Mouse (Mus musculus) midbrain, postnatal 0 days (tissue): Measurements from ENCODE around the gene B430306N03Rik. TPM values are rescaled to one million over a fixed set of nuclear protein-coding genes. Genes with fewer than 3 reads are reported as not detected.

Source experiments
- ATAC-seq: fragments of 200-750 bp; cut with Nextera tagmentation; 2 replicates; pipeline ENCODE4 v1.8.0; 2017; ENCODE audit warnings: moderate number of reproducible peaks, mild to moderate bottlenecking, moderate TSS enrichment, moderate library complexity; ENCODE audit not compliant: low FRiP score
- DNase-seq: peaks from one replicate; pipeline ENCODE4 v3.0.0-alpha.2; 2015; ENCODE audit warnings: low spot score
- H3K27ac ChIP-seq: fragments of 300-500 bp; sonication (generic); 2 replicates; pipeline ENCODE4 v1.5.1; 2014; ENCODE audit warnings: low read depth, mild to moderate bottlenecking, low read length, mixed read lengths
- H3K27me3 ChIP-seq: fragments of 300-500 bp; sonication (generic); 2 replicates; pipeline ENCODE4 v1.6.1; 2014; ENCODE audit warnings: low read length, control low read depth, mixed read lengths; ENCODE audit not compliant: insufficient read depth
- H3K36me3 ChIP-seq: fragments of 300-500 bp; sonication (generic); 2 replicates; pipeline ENCODE4 v1.6.1; 2014; ENCODE audit warnings: low read length, control low read depth, mixed read lengths; ENCODE audit not compliant: insufficient read depth
- H3K4me1 ChIP-seq: fragments of 300-500 bp; sonication (generic); 2 replicates; pipeline ENCODE4 v1.6.1; 2014; ENCODE audit warnings: mild to moderate bottlenecking, control low read depth, antibody characterized with exemption, low read length, mixed read lengths; ENCODE audit not compliant: insufficient read depth
- H3K4me2 ChIP-seq: fragments of 300-500 bp; sonication (generic); 2 replicates; pipeline ENCODE4 v1.6.1; 2014; ENCODE audit warnings: low read depth, mild to moderate bottlenecking, low read length, mixed read lengths; ENCODE audit not compliant: poor library complexity, severe bottlenecking
- H3K4me3 ChIP-seq: fragments of 300-500 bp; sonication (generic); 2 replicates; pipeline ENCODE4 v1.5.1; 2014; ENCODE audit warnings: low read depth, mild to moderate bottlenecking, low read length, moderate library complexity
- H3K9ac ChIP-seq: fragments of 300-500 bp; sonication (generic); replicated peaks from 2 replicates; pipeline ENCODE4 v1.6.1; 2014; ENCODE audit warnings: mild to moderate bottlenecking, low read length, moderate library complexity, mixed read lengths; ENCODE audit not compliant: poor library complexity, severe bottlenecking
- H3K9me3 ChIP-seq: fragments of 300-500 bp; sonication (generic); 2 replicates; pipeline ENCODE4 v1.6.1; 2016; ENCODE audit warnings: low read length, control low read depth
- CTCF ChIP-seq: IDR thresholded peaks from 2 replicates; pipeline ENCODE4 v1.5.1; 2016; ENCODE audit warnings: antibody characterized with exemption, mild to moderate bottlenecking
- WGBS: fragments of 180-500 bp; shearing (Covaris S2); extraction: QIAGEN DNeasy Blood & Tissue Kit; methylation state at CpG from one replicate; pipeline ENCODE4 v1.1.7; 2014; 5-methylcytosine and 5-hydroxymethylcytosine counted together
- polyA plus RNA-seq: library from polyadenylated mRNA; unstranded; fragments of >200 nt; fragmentation: Nextera tagmentation; extraction: Ambion mirVana; gene quantifications from 2 replicates; pipeline ENCODE4 v1.2.1, GENCODE M21; 2015
- total RNA-seq: library from RNA; depleted of rRNA; stranded (reverse); fragments of >200 nt; gene quantifications from 2 replicates; pipeline ENCODE4 v1.2.3, GENCODE M21; 2014

Gene B430306N03Rik
- total and polyA plus RNA-seq, 2 experiments from 2014 or later: 0.10 to 0.16 TPM

DNA sequence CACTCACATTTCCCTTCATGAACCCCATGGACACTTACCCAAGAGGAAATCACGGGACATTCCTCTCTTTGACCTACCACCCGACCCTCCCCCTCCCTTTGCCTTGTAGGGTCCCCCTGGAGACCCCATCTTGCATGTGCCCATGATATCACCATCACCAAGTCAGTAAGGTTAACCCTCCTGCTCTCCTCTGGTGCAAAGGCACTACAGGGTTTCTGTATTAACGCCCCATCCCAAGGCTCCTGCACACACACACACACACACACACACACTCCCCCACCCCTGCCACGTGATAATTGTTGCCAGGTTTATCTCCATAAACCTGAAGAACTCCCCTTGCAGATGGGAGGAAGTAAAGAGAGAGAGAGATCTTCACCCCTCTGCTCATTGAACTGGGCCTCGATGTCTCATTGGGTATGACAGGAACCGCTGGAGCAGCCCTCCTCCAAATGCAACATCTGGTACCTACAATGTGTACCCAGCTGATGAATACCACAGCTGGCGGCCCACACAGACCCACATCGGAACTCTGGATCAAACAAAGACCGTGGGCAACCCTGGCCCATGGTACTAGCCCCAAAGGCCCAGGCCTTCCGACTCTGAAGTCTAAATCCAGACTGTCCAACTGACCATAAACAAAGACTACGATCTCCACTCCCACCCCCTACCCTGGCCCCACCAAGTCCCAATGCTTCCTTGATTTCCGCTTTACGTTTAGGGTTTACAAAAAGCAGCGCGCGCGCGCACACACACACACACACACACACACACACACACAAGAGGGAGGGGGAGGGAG lies 34.8 kb upstream of the B430306N03Rik start:
- no peak overlapping the region; the same call in 1 of the 2 replicates for H3K9ac ChIP-seq
- ATAC-seq: no peak

DNA sequence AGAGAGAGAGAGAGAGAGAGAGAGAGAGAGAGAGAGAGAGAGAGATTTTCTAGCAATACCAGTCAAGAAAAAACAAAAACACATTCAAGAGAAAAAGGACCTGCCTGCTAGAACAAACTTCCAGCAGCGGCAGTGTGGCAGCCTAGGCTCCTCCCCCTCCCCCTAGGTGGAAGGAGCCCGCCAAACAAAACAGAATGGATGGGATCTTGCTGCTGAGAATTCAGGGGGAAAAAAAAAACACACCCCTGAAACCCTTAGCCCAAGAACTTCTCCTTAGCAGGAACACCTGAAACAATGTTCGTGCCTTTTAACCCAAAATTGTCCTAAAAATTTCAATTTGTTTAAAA lies 34.2 kb upstream of the B430306N03Rik start:
- H3K4me1 ChIP-seq: no peaks in the 10 kb centered on the region
- H3K4me2 ChIP-seq: peak overlapping the region; percentile 44
- peak; percentile 51 for DNase-seq
- H3K36me3 ChIP-seq: no peaks in the 10 kb centered on the region
- 6% methylated on average over 3 of the region's 3 CpGs for WGBS
- H3K27ac ChIP-seq: no peak overlapping the region
- no peaks in the 10 kb centered on the region for H3K9me3 ChIP-seq
- H3K27me3 ChIP-seq: no peaks in the 10 kb centered on the region
- ATAC-seq: no peak
- H3K9ac ChIP-seq: no peak overlapping the region
- TF ChIP-seq CTCF: no peak
- peak overlapping the region; percentile 21 for H3K4me3 ChIP-seq

More for the DNA sequence above, 34.8 kb upstream of the B430306N03Rik start:
- H3K9me3 ChIP-seq: no peaks in the 10 kb centered on the region
- TF ChIP-seq CTCF: no peak
- no peaks in the 10 kb centered on the region for H3K27me3 ChIP-seq
- H3K4me3 ChIP-seq: peak overlapping the region; percentile 21
- WGBS: 23% methylated on average over 18 of the region's 18 CpGs
- no peaks in the 10 kb centered on the region for H3K36me3 ChIP-seq
- no peak overlapping the region for H3K27ac ChIP-seq
- no peaks in the 10 kb centered on the region for H3K4me1 ChIP-seq
- H3K4me2 ChIP-seq: peak overlapping the region; percentile 44
- no peak for DNase-seq

DNA sequence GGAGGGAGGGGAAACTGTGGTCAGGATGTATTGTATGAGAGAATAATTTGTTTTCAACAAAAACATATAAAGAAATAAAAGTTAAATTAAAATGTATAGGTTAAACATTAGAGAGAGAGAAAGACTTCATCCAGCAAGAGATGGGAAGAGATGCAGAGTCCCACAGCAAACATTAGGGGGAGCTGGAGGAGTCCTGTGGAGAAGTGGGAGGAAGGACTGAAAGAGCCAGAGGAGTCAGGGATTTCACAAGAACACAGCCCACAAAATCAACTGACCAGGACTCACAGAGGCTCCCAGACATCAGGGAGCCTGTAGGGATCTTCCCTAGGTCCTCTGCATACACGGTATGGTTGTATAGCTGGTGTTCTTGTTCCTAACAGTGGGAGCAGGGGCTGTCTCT lies 29.2 kb upstream of the B430306N03Rik start:
- Histone ChIP-seq H3K4me1 (no peaks in the 10 kb centered on the region), H3K27ac (no peak overlapping the region), H3K4me3 (no peak overlapping the region), H3K36me3 (no peaks in the 10 kb centered on the region), H3K4me2 (no peak overlapping the region), H3K27me3 (no peaks in the 10 kb centered on the region), H3K9me3 (no peaks in the 10 kb centered on the region; the same call in 1 of the 2 replicates), H3K9ac (no peak overlapping the region)
- DNase-seq (no peak), ATAC-seq (no peak)
- 58% methylated on average over 1 of the region's 1 CpGs for WGBS
- no peak for TF ChIP-seq CTCF

DNA sequence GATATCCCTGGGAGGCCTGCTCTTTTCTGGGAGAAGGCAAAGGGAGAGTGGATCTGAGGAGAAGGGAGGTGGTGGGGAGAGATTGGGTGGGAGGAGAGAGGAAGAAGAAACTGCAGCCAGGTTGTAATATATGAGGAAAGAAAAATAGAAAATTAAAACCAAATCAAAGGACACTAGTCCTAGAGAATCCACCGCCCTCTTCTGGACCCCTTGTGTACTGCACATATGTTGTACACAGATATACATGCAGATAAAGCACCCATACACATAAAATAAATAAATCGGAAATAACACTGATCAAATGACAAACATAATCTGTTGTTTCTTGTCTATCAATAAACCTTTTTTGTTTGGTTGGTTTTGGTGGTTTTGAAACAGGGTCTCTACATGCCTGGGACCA lies 28.7 kb upstream of the B430306N03Rik start:
- peak; percentile 24; the same call in 1 of the 2 replicates for TF ChIP-seq CTCF
- H3K9me3 ChIP-seq: no peaks in the 10 kb centered on the region; the same call in 1 of the 2 replicates
- DNase-seq: no peak

DNA sequence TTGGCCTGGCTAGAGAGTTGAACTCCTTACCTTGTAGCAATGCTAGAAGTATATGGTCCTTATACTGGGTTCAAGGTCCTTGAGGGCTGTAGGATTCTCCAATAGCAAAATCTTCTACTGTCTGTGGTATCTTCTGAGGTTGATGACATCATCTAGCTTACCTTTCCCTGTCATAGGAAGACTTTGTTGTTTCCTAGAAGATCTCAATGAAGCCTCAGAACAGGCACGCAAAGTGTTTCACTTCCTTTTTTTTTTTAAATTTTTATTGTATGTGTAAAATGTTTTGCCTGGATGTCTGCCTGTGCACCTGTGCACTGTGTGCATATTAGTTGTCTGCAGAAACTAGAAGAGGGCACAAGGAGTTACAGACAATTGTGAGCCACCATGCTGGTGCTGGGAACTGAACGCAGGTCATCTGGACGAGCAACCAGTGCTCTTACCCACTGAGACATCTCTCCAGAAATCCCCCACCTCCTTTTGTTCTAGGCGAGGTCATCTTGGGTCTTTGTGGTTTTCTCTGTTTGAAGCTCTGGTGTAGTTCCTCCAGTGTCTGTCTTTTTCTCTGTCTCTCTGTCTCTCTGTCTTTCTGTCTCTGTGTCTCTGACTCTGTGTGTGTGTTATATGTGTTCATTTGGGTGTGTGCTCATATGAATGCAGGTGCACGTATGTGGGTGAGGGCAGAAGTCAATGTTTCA lies 22.3 kb upstream of the B430306N03Rik start:
- 81% methylated on average over 5 of the region's 5 CpGs for WGBS
- ATAC-seq (no peak), DNase-seq (no peak)
- TF ChIP-seq CTCF: no peak
- Histone ChIP-seq H3K9ac (no peak overlapping the region), H3K36me3 (no peaks in the 10 kb centered on the region), H3K27ac (no peak overlapping the region), H3K4me1 (no peaks in the 10 kb centered on the region), H3K4me2 (no peak overlapping the region), H3K4me3 (no peak overlapping the region), H3K27me3 (no peaks in the 10 kb centered on the region), H3K9me3 (no peaks in the 10 kb centered on the region; the same call in 1 of the 2 replicates)

More for the DNA sequence above, 28.7 kb upstream of the B430306N03Rik start:
- Histone ChIP-seq H3K27ac (no peak overlapping the region), H3K36me3 (no peaks in the 10 kb centered on the region), H3K4me2 (no peak overlapping the region), H3K4me1 (no peaks in the 10 kb centered on the region), H3K27me3 (no peaks in the 10 kb centered on the region), H3K4me3 (no peak overlapping the region), H3K9ac (no peak overlapping the region)
- WGBS: 65% methylated on average over 2 of the region's 2 CpGs
- no peak for ATAC-seq

DNA sequence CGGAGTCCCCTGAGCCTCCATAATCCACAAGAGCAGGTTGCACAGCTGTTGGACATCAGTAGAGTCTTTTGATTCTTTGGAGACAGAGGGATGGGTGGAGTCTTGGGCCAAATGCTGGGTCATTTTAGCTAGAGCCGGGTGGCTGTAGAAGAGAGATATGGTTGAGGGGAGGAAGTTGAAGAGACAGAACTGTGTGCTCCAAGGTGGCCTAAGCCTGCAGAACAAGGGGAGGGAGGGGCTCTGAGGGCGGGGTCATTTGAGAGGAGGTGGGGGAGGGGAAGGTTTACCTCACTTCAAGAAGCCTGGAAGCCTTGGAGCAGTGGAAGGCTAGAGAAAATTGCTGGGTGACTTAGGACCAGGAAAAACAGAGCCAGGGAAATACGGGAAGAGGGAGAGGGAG lies 16.7 kb upstream of the B430306N03Rik start, which contains the start of gene Treml2:
Treml2 (plus strand) TSS at position 296 of the 400 bp plus-strand sequence.
- no peak for ATAC-seq
- no peak for TF ChIP-seq CTCF
- 49% methylated on average over 3 of the region's 4 CpGs for whole genome bisulfite sequencing

More for the DNA sequence above, 16.7 kb upstream of the B430306N03Rik start, which contains the start of gene Treml2:
- no peak for DNase-seq
- no peaks in the 10 kb centered on the region for H3K4me1 ChIP-seq
- H3K9ac ChIP-seq: no peak within 1 kb of the TSS
- H3K4me2 ChIP-seq: no peak within 1 kb of the TSS
- H3K27ac ChIP-seq: no peak within 1 kb of the TSS
- H3K27me3 ChIP-seq: no peaks in the 10 kb centered on the region
- H3K36me3 ChIP-seq: no peaks in the 10 kb centered on the region
- H3K4me3 ChIP-seq: no peak within 1 kb of the TSS
- H3K9me3 ChIP-seq: no peaks in the 10 kb centered on the region
